Mouse (Mus musculus) central nervous system, embryonic 11.5 days (tissue): ENCODE measurements around the gene Gabrp. TPM values are rescaled to one million over a fixed set of nuclear protein-coding genes. Genes with fewer than 3 reads are reported as not detected.

ENCODE experiments used
- polyA plus RNA-seq: library from polyadenylated mRNA; depleted of rRNA; stranded (reverse); fragments of >200 nt; gene quantifications from 2 replicates; pipeline ENCODE4 v1.2.3, GENCODE M21; 2012; rRNA removed

The Gabrp gene
- polyA plus RNA-seq = 2.9 and 7.9 TPM in 2 replicates

GRCm38 (mm10) chr11:33578859-33579258, at the start of gene Gabrp:
TSS of gene Gabrp (minus strand) at chr11:33578959.

GRCm38 (mm10) chr11:33598986-33599385, 20.2 kb upstream of the Gabrp start, which contains the start of gene D130052B06Rik:
TSS of gene D130052B06Rik (plus strand) at chr11:33599302.

GRCm38 (mm10) chr11:33513376-33513991, 65.3 kb downstream of the Gabrp start, which contains the start of gene Ranbp17:
TSS of gene Ranbp17 (minus strand) at chr11:33513746.

Other genes with a start within 250 kb of the Gabrp start
- 5.8 and 9.1 TPM in 2 replicates for gene Ranbp17, start 65.2 kb downstream of the Gabrp start, polyA plus RNA-seq
- 0.04 and 0.15 TPM in 2 replicates for gene D130052B06Rik, start 20.3 kb upstream of the Gabrp start, polyA plus RNA-seq